Comparison of ENCODE assay signal across 10 mouse cellular contexts in the genomic region with DNA sequence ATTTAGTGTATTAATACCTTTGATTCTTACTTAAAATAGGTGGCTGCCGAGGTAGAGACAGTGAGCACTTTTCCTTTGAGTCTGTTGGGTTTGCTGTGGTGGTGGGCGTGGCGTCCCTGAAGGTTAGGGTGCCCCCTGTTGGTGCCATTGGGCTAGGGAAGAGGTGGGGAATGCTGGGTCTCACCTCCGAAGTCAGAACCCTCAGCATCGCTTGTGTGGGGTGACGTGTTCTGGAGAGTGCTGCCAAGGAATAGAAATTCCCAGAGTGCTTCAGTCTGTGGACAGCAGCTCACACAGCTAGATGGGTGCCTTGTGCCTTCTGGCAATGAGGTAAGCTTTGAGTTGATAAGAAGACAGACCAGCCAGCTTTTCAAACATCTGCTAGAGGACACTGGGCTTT.
DNase-seq lines count a peak whose midpoint lies in the region; ATAC-seq and TF ChIP-seq lines count a peak whose summit lies in the region.
"Had no signal": no experiment of that assay in that cellular context is flagged by ENCODE, and none has a peak within 500 bp of the region (broad histone marks: within the 10 kb centered on the region; RNA-seq: fewer than 3 reads in every experiment).

No protein-coding gene starts in this region.

- H3K9me3 ChIP-seq in heart, embryonic 14.5 days (ENCODE audit: control insufficient read depth, low read length) = no peaks in the 10 kb centered on the region
- no peaks in the 10 kb centered on the region for H3K9me3 ChIP-seq in E14TG2a.4 (ENCODE audit: low read length)
- H3K9me3 ChIP-seq: midbrain, embryonic 13.5 days had no signal

- H3K36me3 ChIP-seq in heart, embryonic 14.5 days (ENCODE audit: control insufficient read depth, insufficient read depth, low read length) = no peaks in the 10 kb centered on the region
- no peaks in the 10 kb centered on the region for H3K36me3 ChIP-seq in E14TG2a.4 (ENCODE audit: insufficient read depth, low read length)
- H3K36me3 ChIP-seq: midbrain, embryonic 13.5 days had no signal

- no peaks in the 10 kb centered on the region for H3K27me3 ChIP-seq in heart, embryonic 14.5 days (ENCODE audit: control insufficient read depth, insufficient read depth, low read length)
- H3K27me3 ChIP-seq in E14TG2a.4 (ENCODE audit: insufficient read depth, low read length) = no peaks in the 10 kb centered on the region
- H3K27me3 ChIP-seq: midbrain, embryonic 13.5 days had no signal

- H3K4me3 ChIP-seq in heart, embryonic 14.5 days (ENCODE audit: control insufficient read depth in 1 of 2, insufficient read depth in 1 of 2, low read depth in 1 of 2, low read length in 2 of 2) = no peak overlapping the region
- no peak overlapping the region for H3K4me3 ChIP-seq in E14TG2a.4 (replicated peaks; ENCODE audit: low read length)
- H3K4me3 ChIP-seq: midbrain, embryonic 13.5 days had no signal

- no peak for DNase-seq in heart, adult 8-10 months (ENCODE audit: low spot score)
- DNase-seq in c-Kit-positive CD71-positive TER-119-negative erythroid progenitor cells, embryonic 14.5 days (ENCODE audit: low read depth) = peak; percentile 39
- peak; percentile 41 for DNase-seq in lung, postnatal 14 days
- no peak for DNase-seq in retina, embryonic 14.5 days (ENCODE audit: low spot score)
- no peak for DNase-seq in adrenal gland, adult 8-10 months
- DNase-seq in cerebellum, adult 11-12 months = no peak

- TF ChIP-seq CTCF in E14TG2a.4 (conservative IDR thresholded peaks at IDR 0.05; ENCODE audit: low read length) = peak; percentile 37

- peaks cover 13 to 22% of the 10 kb centered on the region in 2 experiments for H3K4me1 ChIP-seq in heart, embryonic 14.5 days (ENCODE audit: control insufficient read depth in 2 of 2, insufficient read depth in 2 of 2, low read length in 2 of 2)
- peaks cover 33% of the 10 kb centered on the region for H3K4me1 ChIP-seq in E14TG2a.4 (replicated peaks; ENCODE audit: low read depth, low read length)

- 0 out of 2 replicates have a peak overlapping the region, but pooled peaks have one; percentile 5 for H3K4me2 ChIP-seq in heart, embryonic 14.5 days (ENCODE audit: low read length)
- H3K4me2 ChIP-seq: midbrain, embryonic 13.5 days had no signal

- peak; percentile 64; the same call in 1 of the 2 replicates for ATAC-seq in heart, embryonic 14.5 days (ENCODE audit: insufficient number of reproducible peaks, insufficient read depth, low FRiP score, low read depth)
- ATAC-seq: forebrain, embryonic 14.5 days; midbrain, embryonic 13.5 days had no signal

- H3K9ac ChIP-seq in heart, embryonic 14.5 days (ENCODE audit: low read length) = no peak overlapping the region
- H3K9ac ChIP-seq: midbrain, embryonic 13.5 days had no signal

- 50% methylated on average over 6 of the region's 6 CpGs for WGBS in heart, embryonic 14.5 days

- peak overlapping the region in 1 of 2 experiments; percentile 27; a peak in 1 of 4 replicates for H3K27ac ChIP-seq in heart, embryonic 14.5 days (replicated peaks in 1 of 2; ENCODE audit: control insufficient read depth in 1 of 2, insufficient read depth in 1 of 2, low read depth in 2 of 2, low read length in 2 of 2)
- H3K27ac ChIP-seq: midbrain, embryonic 13.5 days had no signal

Comparison
In these comparisons a context has a peak if more than half of its experiments do, and no peak if none do; other contexts are left out.
1. DNase-seq: peak in c-Kit-positive CD71-positive TER-119-negative erythroid progenitor cells, embryonic 14.5 days (single experiment) and lung, postnatal 14 days (single experiment); none in heart, adult 8-10 months (single experiment), retina, embryonic 14.5 days (single experiment), adrenal gland, adult 8-10 months (single experiment) and cerebellum, adult 11-12 months (single experiment).